Mouse (Mus musculus) spleen, adult 12 weeks (tissue): Measurements from ENCODE around the gene Olfr776.
"Not testable (repeated sequence)": the region's sequence is repeated elsewhere in the genome, so short reads cannot be mapped to it uniquely, and the experiment has no call there.

Experiments used
- DNase-seq: peaks from one replicate; pipeline ENCODE4 v3.0.0; 2022; ENCODE audit warnings: low spot score

The Olfr776 gene

DNA sequence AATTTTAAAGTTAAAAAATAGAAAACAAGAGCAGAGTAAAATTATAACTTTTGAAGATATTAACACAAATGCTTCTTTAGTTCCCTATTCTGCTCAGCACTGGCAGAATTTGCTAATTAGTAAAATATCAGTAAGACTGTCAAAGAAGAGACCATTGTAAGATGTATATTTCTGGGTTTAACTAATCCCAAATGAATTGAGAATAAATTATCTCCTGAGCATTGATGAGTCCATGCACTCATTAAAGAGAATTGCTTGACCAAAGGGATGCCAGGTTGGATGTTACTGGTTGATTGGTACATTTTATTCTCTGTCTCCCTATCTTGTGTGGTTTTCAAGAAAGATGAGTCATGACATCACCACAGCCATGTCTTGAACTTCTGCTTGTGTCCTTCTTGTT is at the start of gene Olfr776:
Olfr776 (plus strand) TSS at position 301 of the 400 bp plus-strand sequence.
- no peak for DNase-seq

DNA sequence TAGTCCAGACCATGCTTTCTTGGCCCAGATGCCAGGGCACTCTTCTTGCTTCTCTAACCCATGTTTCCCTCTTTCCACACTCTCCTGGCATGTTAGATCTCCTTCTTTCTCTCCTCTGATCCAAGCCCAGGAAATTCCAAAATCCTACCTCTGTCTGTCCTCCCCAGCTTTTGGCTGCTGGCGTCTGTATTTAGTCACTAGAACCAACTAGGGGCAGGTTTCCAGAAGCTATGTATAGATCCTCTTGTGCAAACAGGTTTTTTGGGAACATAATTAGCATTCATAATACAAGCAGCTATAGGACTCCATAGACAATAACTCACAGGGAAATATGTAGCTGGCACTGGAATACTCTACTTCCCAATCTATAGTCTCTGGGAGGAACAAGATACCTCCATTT is 28.2 kb upstream of the Olfr776 start:
- DNase-seq = no peak

DNA sequence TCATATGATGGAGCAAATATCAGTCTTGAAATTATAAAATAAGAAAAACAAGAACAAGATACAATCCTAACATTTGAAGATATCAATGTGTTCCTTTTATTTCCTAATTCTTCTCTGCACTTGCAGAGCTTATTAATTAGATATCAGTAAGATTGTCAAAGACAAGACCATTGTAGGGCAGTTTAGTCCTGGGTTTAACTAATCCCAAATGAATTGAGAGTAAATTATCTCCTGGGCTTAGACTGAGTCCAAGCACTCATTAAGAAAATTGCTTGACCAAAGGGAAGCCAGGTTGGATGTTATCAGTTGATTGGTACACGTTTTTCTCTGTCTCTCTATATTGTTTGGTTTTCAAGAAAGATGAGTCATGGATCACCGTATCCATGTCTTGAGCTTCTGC is 23.0 kb upstream of the Olfr776 start, which contains the start of gene Olfr774:
Olfr774 (plus strand) TSS at position 301 of the 400 bp plus-strand sequence.
- DNase-seq = no peak

DNA sequence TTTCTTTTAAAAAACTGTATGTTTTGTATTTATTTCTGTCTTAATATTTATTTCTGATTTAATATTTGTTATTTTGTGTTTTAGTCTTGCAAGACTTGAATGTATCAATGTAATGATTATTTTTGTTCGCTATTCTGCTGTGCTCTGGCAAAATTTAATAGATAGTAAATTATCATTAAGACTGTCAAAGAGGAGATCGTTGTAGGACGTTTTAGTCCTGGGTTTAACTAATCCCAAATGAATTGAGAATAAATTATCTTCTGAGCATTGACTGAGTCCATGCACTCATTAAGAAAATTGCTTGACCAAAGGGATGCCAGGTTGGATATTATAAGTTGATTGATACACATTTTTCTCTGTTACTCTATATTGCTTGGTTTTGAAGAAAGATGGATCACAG is 10.8 kb upstream of the Olfr776 start, which contains the start of gene Olfr775:
Olfr775 (plus strand) TSS at position 301 of the 400 bp plus-strand sequence.
- DNase-seq = no peak

DNA sequence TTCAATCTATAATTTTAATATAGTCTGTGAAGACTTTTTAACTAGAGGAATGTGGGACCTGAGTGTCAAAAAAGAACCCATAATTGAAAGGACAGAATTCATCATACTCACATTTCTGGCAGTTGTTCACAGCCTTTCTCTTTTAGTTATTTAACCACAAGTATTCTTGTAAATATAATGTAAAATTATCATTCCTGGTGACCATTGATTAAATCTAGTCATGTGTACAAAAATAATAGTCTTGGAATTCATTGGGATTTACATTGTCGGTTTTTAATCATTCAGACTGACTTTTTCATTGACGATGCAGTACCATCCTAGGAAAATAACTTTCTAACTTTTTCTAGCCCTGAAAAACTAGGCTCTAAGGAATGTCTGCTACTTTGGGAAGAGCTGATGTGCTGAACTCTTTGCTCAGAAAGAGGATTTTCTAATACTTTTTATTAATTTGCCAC is 12.2 kb downstream of the Olfr776 start, which contains the start of gene Olfr777:
Olfr777 (minus strand) TSS at position 405 of the 455 bp plus-strand sequence.
- no peak for DNase-seq

DNA sequence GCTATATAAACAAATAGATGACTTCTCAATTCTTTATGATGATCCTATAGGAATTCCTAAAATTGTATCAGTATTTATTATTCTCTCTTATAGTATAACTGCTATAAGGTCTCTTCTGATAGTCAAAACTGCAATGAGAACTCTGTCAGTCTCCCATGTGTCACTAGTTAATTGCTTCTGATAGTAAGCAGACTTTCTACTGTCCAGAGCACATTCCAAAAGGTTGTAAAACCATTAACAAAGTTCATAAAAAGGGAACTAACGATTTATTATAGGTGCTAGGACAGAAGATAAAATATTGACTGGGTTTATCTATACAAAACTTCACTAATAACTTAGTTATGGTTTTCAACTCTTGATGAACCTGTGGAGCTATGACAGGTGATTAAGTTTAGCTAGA is 54.0 kb downstream of the Olfr776 start:
- not testable (repeated sequence) for DNase-seq

- DNase-seq = not testable (repeated sequence)
Measured at GRCm38 (mm10) chr10:129313521-129313920, 54.6 kb downstream of the Olfr776 start.
